Mouse (Mus musculus): Measurements from ENCODE around the gene Terf2. TPM values are rescaled to one million over a fixed set of nuclear protein-coding genes. Genes with fewer than 3 reads are reported as not detected.

Terf2 gene
- total and polyA plus RNA-seq, 2 experiments from 2014 or later, result 24.2 to 31.2 TPM

DNA sequence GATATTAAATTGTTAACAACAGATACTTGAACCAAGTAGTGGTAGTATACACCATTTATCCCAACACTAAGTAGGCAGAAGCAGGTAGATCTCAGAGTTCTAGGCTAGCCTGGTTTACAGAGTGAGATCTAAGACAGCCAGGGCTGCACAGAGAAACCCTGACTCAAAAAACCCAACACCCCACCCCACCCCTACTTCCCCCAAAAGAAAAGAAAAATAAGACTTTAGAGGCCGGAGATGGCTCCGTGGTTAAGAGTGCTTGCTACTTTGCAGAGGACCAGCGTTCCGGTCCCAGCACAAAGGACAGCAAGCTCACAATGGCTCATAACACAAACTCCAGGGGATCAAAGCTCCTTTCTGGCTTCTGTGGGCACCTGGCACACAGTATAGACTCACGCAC, 10.3 kb downstream of the Terf2 start:
- ATAC-seq, result no peak
- DNase-seq, result no peak
- no peak for TF ChIP-seq CTCF (IDR thresholded peaks at IDR 0.05; ENCODE audit: low read depth)

DNA sequence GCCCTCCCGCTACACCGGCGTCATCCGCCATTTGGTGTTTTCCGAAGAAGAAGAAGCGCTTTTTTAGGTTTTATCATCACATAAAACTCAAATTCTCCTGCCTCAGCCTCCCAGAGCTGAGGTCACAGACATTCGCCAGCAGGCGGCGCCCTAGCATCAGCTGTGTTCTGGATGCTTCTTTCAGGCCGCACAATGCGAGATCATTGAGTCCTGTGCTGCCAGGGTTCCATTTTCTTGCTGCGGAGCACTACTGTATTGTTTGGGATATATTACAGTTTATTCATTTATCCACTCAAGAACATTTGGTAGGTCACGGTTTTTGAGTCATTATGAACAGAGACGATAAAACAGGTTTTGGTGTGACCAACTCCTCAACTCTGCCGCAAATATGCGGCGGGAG, 11.0 kb downstream of the Terf2 start:
- Histone ChIP-seq H3K9ac (no peak overlapping the region), H3K9me3 (ENCODE audit: low read length) (no peaks in the 10 kb centered on the region), H3K27ac (ENCODE audit: low read depth, low read length) (no peak overlapping the region), H3K4me1 (ENCODE audit: insufficient read depth) (no peaks in the 10 kb centered on the region), H3K27me3 (ENCODE audit: insufficient read depth, low read length) (no peaks in the 10 kb centered on the region), H3K4me3 (ENCODE audit: low read depth, low read length) (no peak overlapping the region), H3K36me3 (ENCODE audit: insufficient read depth) (peaks cover 50% of the 10 kb centered on the region), H3K4me2 (ENCODE audit: low read depth) (no peak overlapping the region)
- DNase-seq, result no peak
- WGBS, result 98% methylated on average over 17 of the region's 17 CpGs
- no peak for ATAC-seq
- 0 out of 2 replicates have a peak, but pooled peaks have one; percentile 24 for TF ChIP-seq CTCF (IDR thresholded peaks at IDR 0.05; ENCODE audit: low read depth)

More for the DNA sequence above, 10.3 kb downstream of the Terf2 start:
- 98% methylated on average over 5 of the region's 5 CpGs for WGBS
- no peak overlapping the region for H3K4me3 ChIP-seq (ENCODE audit: low read depth, low read length)
- H3K36me3 ChIP-seq (ENCODE audit: insufficient read depth), result peaks cover 51% of the 10 kb centered on the region
- no peak overlapping the region for H3K9ac ChIP-seq
- H3K27me3 ChIP-seq (ENCODE audit: insufficient read depth, low read length), result no peaks in the 10 kb centered on the region
- H3K27ac ChIP-seq (ENCODE audit: low read depth, low read length), result no peak overlapping the region
- H3K4me1 ChIP-seq (ENCODE audit: insufficient read depth), result no peaks in the 10 kb centered on the region
- no peak overlapping the region for H3K4me2 ChIP-seq (ENCODE audit: low read depth)
- no peaks in the 10 kb centered on the region for H3K9me3 ChIP-seq (ENCODE audit: low read length)

DNA sequence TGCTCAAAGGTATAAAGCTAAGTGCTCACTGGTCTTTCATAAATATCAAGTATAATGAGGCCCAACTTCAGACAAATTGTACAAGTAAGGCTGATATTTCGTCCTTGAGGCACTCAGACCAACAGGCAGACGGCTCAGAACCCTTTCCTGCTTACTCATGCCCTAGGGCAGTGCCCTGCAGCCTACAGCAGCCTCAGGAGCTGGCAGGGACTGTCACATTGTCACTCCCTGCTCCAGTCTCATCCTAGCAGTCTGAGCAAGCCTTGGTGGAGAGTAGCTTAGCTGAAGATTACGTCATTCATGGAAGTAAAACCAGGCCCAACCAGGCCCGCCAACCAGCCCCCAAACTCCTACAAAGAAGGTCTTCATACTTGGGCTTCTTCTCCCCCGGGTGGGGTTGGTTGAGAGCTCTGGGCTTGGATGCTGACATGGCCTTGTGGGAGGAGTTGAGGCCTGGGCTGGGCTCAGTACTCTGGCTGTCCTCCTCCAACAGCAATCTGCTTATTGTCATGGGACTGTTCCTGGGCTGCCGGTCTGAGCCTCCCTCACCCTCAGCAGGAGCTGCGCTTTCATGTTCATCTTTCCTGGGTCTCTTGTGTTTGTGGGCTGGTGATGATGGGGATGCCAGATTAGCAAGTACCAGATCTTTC, 20.0 kb downstream of the Terf2 start:
- H3K9me3 ChIP-seq (ENCODE audit: low read length), result no peaks in the 10 kb centered on the region
- no peak overlapping the region for H3K4me2 ChIP-seq (ENCODE audit: low read depth)
- H3K27ac ChIP-seq (ENCODE audit: low read depth, low read length), result no peak overlapping the region
- H3K4me3 ChIP-seq (ENCODE audit: low read depth, low read length), result no peak overlapping the region
- H3K36me3 ChIP-seq (ENCODE audit: insufficient read depth), result peaks cover 88% of the 10 kb centered on the region
- ATAC-seq, result no peak
- WGBS, result 93% methylated on average over 7 of the region's 7 CpGs
- H3K4me1 ChIP-seq (ENCODE audit: insufficient read depth), result no peaks in the 10 kb centered on the region
- H3K27me3 ChIP-seq (ENCODE audit: insufficient read depth, low read length), result no peaks in the 10 kb centered on the region
- TF ChIP-seq CTCF (IDR thresholded peaks at IDR 0.05; ENCODE audit: low read depth), result no peak
- no peak for DNase-seq
- no peak overlapping the region for H3K9ac ChIP-seq

DNA sequence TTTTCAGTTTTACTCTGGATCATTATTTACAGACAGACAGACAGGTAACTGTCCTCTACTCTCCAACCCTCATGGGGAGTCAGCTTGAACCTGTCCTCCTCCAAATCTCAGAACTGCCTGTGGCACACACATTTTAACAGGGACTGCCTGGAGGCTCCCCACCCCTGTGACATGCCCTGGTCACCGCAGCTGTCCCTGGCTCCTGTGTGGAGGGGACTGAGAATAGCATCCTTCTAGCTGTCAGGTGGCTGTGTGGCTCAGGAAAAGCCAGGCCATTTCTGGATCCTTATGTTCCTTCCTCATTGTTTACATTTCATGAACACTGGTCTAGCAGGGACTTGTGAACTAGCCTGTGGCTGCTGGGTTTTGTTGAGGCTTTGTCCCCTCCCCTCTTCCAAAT, 22.2 kb downstream of the Terf2 start:
- 95% methylated on average over 1 of the region's 1 CpGs for WGBS

DNA sequence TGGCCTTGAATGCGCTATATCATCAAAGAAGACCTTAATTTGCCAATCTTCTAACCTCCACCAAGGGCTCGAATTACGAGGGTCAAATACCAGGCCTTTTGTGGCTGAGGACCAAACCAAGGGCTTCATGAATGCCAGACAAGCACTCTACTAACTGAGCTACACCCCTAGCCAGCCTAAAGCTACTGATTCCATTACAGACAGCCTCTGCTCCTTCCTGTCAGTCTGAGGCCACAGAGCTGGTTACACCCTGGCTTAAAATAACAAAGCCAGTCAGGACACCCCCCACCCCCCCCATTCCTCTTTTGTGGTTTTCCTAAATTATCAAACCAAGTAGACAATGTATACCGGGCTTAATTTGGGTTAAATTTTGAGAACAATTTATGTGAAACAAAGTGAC, 22.6 kb downstream of the Terf2 start:
- Histone ChIP-seq H3K4me2 (ENCODE audit: low read depth) (no peak overlapping the region), H3K27ac (ENCODE audit: low read depth, low read length) (no peak overlapping the region), H3K36me3 (ENCODE audit: insufficient read depth) (peaks cover 77% of the 10 kb centered on the region), H3K27me3 (ENCODE audit: insufficient read depth, low read length) (no peaks in the 10 kb centered on the region), H3K9ac (no peak overlapping the region), H3K4me1 (ENCODE audit: insufficient read depth) (no peaks in the 10 kb centered on the region), H3K9me3 (ENCODE audit: low read length) (no peaks in the 10 kb centered on the region), H3K4me3 (ENCODE audit: low read depth, low read length) (no peak overlapping the region)
- TF ChIP-seq CTCF (IDR thresholded peaks at IDR 0.05; ENCODE audit: low read depth), result no peak
- ATAC-seq (no peak), DNase-seq (no peak)
- WGBS, result 88% methylated on average over 4 of the region's 4 CpGs

More for the DNA sequence above, 22.2 kb downstream of the Terf2 start:
- DNase-seq (no peak), ATAC-seq (no peak)
- H3K27ac ChIP-seq (ENCODE audit: low read depth, low read length), result no peak overlapping the region
- no peak overlapping the region for H3K9ac ChIP-seq
- H3K27me3 ChIP-seq (ENCODE audit: insufficient read depth, low read length), result no peaks in the 10 kb centered on the region
- no peaks in the 10 kb centered on the region for H3K4me1 ChIP-seq (ENCODE audit: insufficient read depth)
- H3K4me2 ChIP-seq (ENCODE audit: low read depth), result no peak overlapping the region
- no peaks in the 10 kb centered on the region for H3K9me3 ChIP-seq (ENCODE audit: low read length)
- H3K36me3 ChIP-seq (ENCODE audit: insufficient read depth), result peaks cover 80% of the 10 kb centered on the region
- H3K4me3 ChIP-seq (ENCODE audit: low read depth, low read length), result no peak overlapping the region
- no peak for TF ChIP-seq CTCF (IDR thresholded peaks at IDR 0.05; ENCODE audit: low read depth)

DNA sequence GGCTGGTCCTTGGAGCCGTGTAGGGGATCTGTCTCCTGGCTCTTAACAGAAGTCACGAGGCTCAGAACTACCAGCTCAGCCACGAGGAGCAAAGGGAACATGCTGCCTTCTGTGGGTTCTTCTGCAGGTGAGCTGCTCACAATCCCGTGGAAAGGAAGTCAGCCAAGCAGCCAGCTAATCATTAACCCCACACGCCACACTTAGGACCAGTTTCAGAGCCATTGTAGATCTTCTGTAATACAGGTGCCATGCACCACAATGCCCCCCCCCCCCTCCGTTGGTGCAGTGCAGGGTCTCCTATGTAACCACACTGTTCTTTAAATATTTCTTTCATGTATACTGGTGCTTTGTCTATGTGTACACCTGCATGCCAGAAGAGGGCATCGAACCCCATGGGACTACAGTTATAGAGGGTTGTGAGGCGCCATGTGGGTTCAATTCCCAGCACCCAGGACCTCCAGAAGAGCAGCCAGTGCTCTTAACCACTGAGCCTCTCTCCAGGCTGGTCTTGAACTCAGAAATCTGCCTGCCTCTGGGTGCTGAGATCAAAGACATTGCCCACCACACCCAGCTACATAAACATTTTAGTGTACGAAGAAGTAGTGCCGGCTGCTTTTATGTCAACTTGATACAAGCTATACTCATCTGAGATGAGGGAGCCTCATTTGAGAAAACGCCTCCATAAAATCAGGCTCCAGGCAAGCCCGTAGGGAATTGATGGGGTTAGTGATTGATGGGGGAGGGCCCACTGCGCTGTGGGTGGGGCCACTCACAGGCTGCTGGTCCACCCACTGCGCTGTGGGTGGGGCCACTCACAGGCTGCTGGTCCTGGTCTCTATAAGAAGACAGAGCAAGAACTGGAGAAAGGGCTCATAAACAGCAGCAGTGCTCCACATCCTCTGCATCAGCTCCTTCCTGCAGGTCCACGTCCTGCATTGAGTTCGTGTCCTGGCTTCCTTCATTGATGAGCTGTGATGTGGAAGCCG, 30.5 kb downstream of the Terf2 start, which contains the start of gene Tmed6:
Tmed6 (minus strand) TSS at position 134 of the 986 bp plus-strand sequence.
- H3K27me3 ChIP-seq (ENCODE audit: insufficient read depth, low read length), result no peaks in the 10 kb centered on the region
- no peak for TF ChIP-seq CTCF (IDR thresholded peaks at IDR 0.05; ENCODE audit: low read depth)
- no peaks in the 10 kb centered on the region for H3K4me1 ChIP-seq (ENCODE audit: insufficient read depth)
- no peak within 1 kb of the TSS for H3K27ac ChIP-seq (ENCODE audit: low read depth, low read length)
- H3K9me3 ChIP-seq (ENCODE audit: low read length), result no peaks in the 10 kb centered on the region
- no peak within 1 kb of the TSS for H3K9ac ChIP-seq
- no peak within 1 kb of the TSS for H3K4me2 ChIP-seq (ENCODE audit: low read depth)
- no peak within 1 kb of the TSS for H3K4me3 ChIP-seq (ENCODE audit: low read depth, low read length)
- peaks cover 15% of the 10 kb centered on the region for H3K36me3 ChIP-seq (ENCODE audit: insufficient read depth)
- ATAC-seq (no peak), DNase-seq (no peak)
- 65% methylated on average over 17 of the region's 17 CpGs for WGBS

DNA sequence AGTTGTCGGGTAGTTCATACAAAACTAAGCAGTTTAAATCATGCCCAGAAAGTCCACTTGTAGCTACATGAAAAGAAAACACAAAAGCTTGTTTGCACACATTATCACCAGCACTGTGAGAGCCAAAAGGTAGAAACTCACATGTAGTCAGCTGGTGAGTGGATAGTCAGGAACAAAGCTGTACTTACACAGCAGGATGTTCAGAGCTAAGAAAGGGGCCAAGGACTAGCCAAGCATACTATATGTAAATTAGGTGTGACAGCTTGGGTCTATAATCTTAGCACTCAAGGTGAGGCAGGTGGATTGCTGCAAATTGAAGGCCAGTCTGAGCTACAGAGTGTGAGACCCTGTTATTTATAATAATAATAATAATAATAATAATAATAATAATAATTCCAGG, 33.7 kb downstream of the Terf2 start:
- WGBS, result 87% methylated on average over 1 of the region's 1 CpGs
- H3K9ac ChIP-seq, result no peak overlapping the region

More for the DNA sequence above, 33.7 kb downstream of the Terf2 start:
- Histone ChIP-seq H3K4me1 (ENCODE audit: insufficient read depth) (peaks cover 3% of the 10 kb centered on the region; the same call in 1 of the 2 replicates), H3K27me3 (ENCODE audit: insufficient read depth, low read length) (no peaks in the 10 kb centered on the region), H3K4me3 (ENCODE audit: low read depth, low read length) (no peak overlapping the region), H3K9me3 (ENCODE audit: low read length) (no peaks in the 10 kb centered on the region), H3K27ac (ENCODE audit: low read depth, low read length) (no peak overlapping the region), H3K36me3 (ENCODE audit: insufficient read depth) (peaks cover 22% of the 10 kb centered on the region), H3K4me2 (ENCODE audit: low read depth) (no peak overlapping the region)
- ATAC-seq, result no peak
- no peak for DNase-seq
- no peak for TF ChIP-seq CTCF (IDR thresholded peaks at IDR 0.05; ENCODE audit: low read depth)
